Mouse (Mus musculus) heart, postnatal 0 days (tissue): Measurements from ENCODE around the gene Ints5.

Experiments used
- CTCF ChIP-seq: IDR thresholded peaks from 2 replicates; pipeline ENCODE4 v1.5.1; 2016; ENCODE audit warnings: antibody characterized with exemption, control low read depth, low read depth
- EP300 ChIP-seq: IDR thresholded peaks from 2 replicates; pipeline ENCODE4 v1.6.1; 2016; ENCODE audit warnings: antibody characterized with exemption, low read depth

GRCm38 (mm10) chr19:8892829-8893766 lies at the start of gene Ints5:
- TF ChIP-seq CTCF, result no peak
- no peak for TF ChIP-seq EP300
